Mouse (Mus musculus) ES-Bruce4 (cell line): ENCODE results near the gene Sgip1.

ENCODE experiments used
- CTCF ChIP-seq: IDR thresholded peaks from one replicate; pipeline ENCODE4 v1.8.1; 2011; ENCODE audit warnings: low read depth, low read length
- EP300 ChIP-seq: IDR thresholded peaks from 2 replicates; pipeline ENCODE4 v1.6.1; 2011; ENCODE audit warnings: low read depth, low read length; ENCODE audit not compliant: insufficient read depth
- POLR2A ChIP-seq: IDR thresholded peaks from one replicate; pipeline ENCODE4 v1.8.1; 2011; ENCODE audit warnings: low read length; ENCODE audit not compliant: insufficient read depth

GRCm38 (mm10) chr4:102734022-102734657 is 7.0 kb upstream of the Sgip1 start:
- TF ChIP-seq CTCF (no peak), POLR2A (no peak), EP300 (no peak)
